Mouse (Mus musculus): Measurements from ENCODE around the gene Ran. TPM values are rescaled to one million over a fixed set of nuclear protein-coding genes. Genes with fewer than 3 reads are reported as not detected.

The Ran gene
- polyA plus RNA-seq, 1 experiment from 2014 or later, result 878 TPM

DNA sequence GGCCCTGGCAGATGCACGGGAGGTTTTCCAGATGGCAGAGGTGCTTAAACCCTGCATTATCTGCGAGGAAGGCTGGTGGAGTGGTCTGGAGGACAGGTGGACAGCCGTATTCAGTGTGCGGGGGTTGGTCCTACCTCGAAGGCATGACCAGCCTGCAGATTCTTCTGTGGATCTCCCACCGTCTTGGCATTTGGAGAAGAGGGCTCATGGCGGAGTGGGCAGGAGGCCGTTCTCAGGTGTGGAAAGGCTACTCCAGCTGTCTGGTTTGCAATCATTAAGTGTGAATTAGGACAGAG is 43.9 kb downstream of the Ran start:
- 46% methylated on average over 8 of the region's 8 CpGs for WGBS
- DNase-seq (ENCODE audit: low spot score), result no peak
- H3K9me3 ChIP-seq (ENCODE audit: control insufficient read depth, low read length), result no peaks in the 10 kb centered on the region
- H3K4me2 ChIP-seq, result no peak overlapping the region
- ATAC-seq (replicated peaks; ENCODE audit: low FRiP score), result no peak
- H3K27ac ChIP-seq (ENCODE audit: low read depth, low read length), result no peak overlapping the region
- H3K4me1 ChIP-seq (replicated peaks; ENCODE audit: control insufficient read depth, insufficient read depth, low read length), result no peaks in the 10 kb centered on the region
- no peak overlapping the region for H3K9ac ChIP-seq (ENCODE audit: low read depth, low read length)
- no peak overlapping the region for H3K4me3 ChIP-seq (ENCODE audit: low read depth, low read length)
- no peaks in the 10 kb centered on the region for H3K36me3 ChIP-seq (ENCODE audit: control insufficient read depth, insufficient read depth, low read length)
- no peaks in the 10 kb centered on the region; the same call in 1 of the 2 replicates for H3K27me3 ChIP-seq (replicated peaks; ENCODE audit: control insufficient read depth, insufficient read depth, low read length)

DNA sequence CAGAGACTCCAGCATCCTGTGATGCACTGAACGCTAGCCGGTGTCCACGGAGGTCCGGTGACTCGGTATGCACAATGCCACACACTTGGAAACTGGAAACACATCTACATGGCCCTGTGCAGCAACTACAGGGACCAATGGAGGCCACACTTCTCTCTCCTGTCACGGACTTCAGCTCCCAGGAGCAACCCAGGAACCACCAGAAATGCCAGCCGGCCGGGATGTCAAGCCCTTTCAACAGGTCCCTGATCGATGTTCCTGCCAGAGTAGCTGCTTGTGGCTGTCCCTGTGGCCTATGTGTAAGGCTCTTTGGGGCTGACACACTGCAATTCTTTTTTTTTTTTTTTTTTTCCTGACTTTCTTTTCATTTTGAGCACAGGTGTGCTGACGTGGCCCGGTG is 44.3 kb downstream of the Ran start:
- WGBS, result 69% methylated on average over 11 of the region's 11 CpGs
- DNase-seq (ENCODE audit: low spot score), result no peak
- no peak overlapping the region for H3K4me2 ChIP-seq
- H3K9me3 ChIP-seq (ENCODE audit: control insufficient read depth, low read length), result no peaks in the 10 kb centered on the region
- no peaks in the 10 kb centered on the region for H3K4me1 ChIP-seq (replicated peaks; ENCODE audit: control insufficient read depth, insufficient read depth, low read length)
- H3K36me3 ChIP-seq (ENCODE audit: control insufficient read depth, insufficient read depth, low read length), result no peaks in the 10 kb centered on the region
- ATAC-seq (replicated peaks; ENCODE audit: low FRiP score), result no peak
- H3K4me3 ChIP-seq (ENCODE audit: low read depth, low read length), result no peak overlapping the region
- no peak overlapping the region for H3K9ac ChIP-seq (ENCODE audit: low read depth, low read length)
- H3K27me3 ChIP-seq (replicated peaks; ENCODE audit: control insufficient read depth, insufficient read depth, low read length), result no peaks in the 10 kb centered on the region; the same call in 1 of the 2 replicates
- no peak overlapping the region for H3K27ac ChIP-seq (ENCODE audit: low read depth, low read length)

DNA sequence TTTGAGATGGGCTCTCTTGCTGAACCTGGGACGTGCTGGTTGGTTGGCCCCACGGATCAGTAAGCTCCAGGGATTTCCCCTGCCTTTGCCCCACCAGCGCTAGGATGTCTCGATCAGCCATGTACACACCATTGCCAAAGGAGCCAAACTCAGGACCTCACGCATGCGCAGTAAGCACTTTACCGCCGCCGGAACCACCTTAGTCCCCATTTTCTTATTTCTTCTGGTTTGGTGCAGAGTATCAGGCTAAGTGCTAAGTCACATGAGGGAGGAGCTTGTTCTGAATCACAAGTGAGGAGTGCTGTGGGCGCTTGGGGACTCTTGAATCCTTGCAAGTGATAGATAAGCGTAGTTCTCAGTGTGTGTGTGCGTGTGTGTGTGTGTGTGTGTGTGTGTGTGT is 45.4 kb downstream of the Ran start:
- no peak overlapping the region for H3K27ac ChIP-seq (ENCODE audit: low read depth, low read length)
- no peaks in the 10 kb centered on the region for H3K36me3 ChIP-seq (ENCODE audit: control insufficient read depth, insufficient read depth, low read length)
- H3K4me3 ChIP-seq (ENCODE audit: low read depth, low read length), result no peak overlapping the region
- no peak overlapping the region for H3K4me2 ChIP-seq
- no peaks in the 10 kb centered on the region; the same call in 1 of the 2 replicates for H3K27me3 ChIP-seq (replicated peaks; ENCODE audit: control insufficient read depth, insufficient read depth, low read length)
- no peak overlapping the region for H3K9ac ChIP-seq (ENCODE audit: low read depth, low read length)
- no peaks in the 10 kb centered on the region for H3K9me3 ChIP-seq (ENCODE audit: control insufficient read depth, low read length)
- WGBS, result 77% methylated on average over 12 of the region's 12 CpGs
- DNase-seq (ENCODE audit: low spot score) (no peak), ATAC-seq (replicated peaks; ENCODE audit: low FRiP score) (no peak; the same call in 1 of the 2 replicates)
- H3K4me1 ChIP-seq (replicated peaks; ENCODE audit: control insufficient read depth, insufficient read depth, low read length), result no peaks in the 10 kb centered on the region

DNA sequence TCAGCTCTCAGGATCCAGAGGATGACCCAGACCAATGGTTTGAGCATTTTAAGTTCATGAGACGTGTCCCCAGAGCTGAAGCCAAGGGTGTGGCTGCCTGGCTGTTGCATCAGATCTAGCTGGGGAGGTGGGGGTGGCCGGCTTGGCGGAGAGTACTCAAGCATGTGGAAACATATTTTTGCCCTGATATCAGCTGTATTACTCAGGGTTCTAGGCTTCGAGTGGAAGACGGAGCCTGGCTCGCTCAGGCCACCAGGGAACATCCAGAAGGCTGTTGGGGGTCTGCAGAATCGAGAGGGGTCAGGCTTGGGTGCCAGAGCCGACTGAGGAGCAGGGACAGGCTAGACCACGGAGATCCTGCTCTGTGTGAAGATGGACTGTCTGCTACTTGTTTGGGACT is 46.1 kb downstream of the Ran start:
- H3K4me2 ChIP-seq, result no peak overlapping the region
- H3K4me3 ChIP-seq (ENCODE audit: low read depth, low read length), result no peak overlapping the region
- no peaks in the 10 kb centered on the region for H3K9me3 ChIP-seq (ENCODE audit: control insufficient read depth, low read length)
- no peak overlapping the region for H3K27ac ChIP-seq (ENCODE audit: low read depth, low read length)
- no peaks in the 10 kb centered on the region; the same call in 1 of the 2 replicates for H3K27me3 ChIP-seq (replicated peaks; ENCODE audit: control insufficient read depth, insufficient read depth, low read length)
- 70% methylated on average over 9 of the region's 9 CpGs for WGBS
- H3K4me1 ChIP-seq (replicated peaks; ENCODE audit: control insufficient read depth, insufficient read depth, low read length), result no peaks in the 10 kb centered on the region
- ATAC-seq (replicated peaks; ENCODE audit: low FRiP score) (no peak), DNase-seq (ENCODE audit: low spot score) (no peak)
- H3K36me3 ChIP-seq (ENCODE audit: control insufficient read depth, insufficient read depth, low read length), result no peaks in the 10 kb centered on the region
- no peak overlapping the region for H3K9ac ChIP-seq (ENCODE audit: low read depth, low read length)

DNA sequence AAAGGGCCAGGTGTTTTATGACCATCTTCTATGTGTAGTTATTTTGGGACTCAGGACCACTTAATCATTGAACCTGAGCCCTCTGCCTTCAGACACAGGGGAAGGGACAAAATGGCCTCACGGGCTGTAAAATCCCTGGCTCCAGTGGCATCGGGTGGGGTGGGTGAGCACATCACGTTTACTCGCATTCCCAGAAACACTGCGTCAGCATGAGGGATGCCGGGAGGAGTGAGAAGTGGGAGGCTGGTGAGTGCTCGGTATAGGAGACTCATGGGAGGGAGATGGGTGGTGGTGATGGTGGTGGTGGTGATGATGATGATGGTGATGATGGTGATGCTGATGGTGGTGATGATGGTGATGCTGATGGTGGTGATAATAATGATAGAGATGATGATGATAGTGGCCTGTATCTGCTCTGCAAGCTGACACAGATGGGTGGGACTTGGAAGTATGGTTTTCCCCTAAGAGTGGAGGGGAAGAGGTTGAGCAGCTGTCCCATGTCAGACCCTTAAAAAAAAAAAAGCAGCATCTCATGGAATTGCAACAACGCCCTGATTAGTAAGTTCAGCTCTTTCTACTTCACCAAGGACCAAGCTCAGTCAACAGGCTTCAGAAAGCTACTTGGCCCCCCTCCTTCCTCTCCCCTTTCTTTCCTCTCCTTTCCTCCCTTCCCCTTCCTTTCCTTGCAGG is 46.8 kb downstream of the Ran start:
- Histone ChIP-seq H3K27me3 (replicated peaks; ENCODE audit: control insufficient read depth, insufficient read depth, low read length) (no peaks in the 10 kb centered on the region; the same call in 1 of the 2 replicates), H3K4me2 (no peak overlapping the region), H3K36me3 (ENCODE audit: control insufficient read depth, insufficient read depth, low read length) (no peaks in the 10 kb centered on the region), H3K9me3 (ENCODE audit: control insufficient read depth, low read length) (no peaks in the 10 kb centered on the region), H3K4me1 (replicated peaks; ENCODE audit: control insufficient read depth, insufficient read depth, low read length) (no peaks in the 10 kb centered on the region), H3K4me3 (ENCODE audit: low read depth, low read length) (no peak overlapping the region), H3K27ac (ENCODE audit: low read depth, low read length) (no peak overlapping the region), H3K9ac (ENCODE audit: low read depth, low read length) (no peak overlapping the region)
- WGBS, result 85% methylated on average over 8 of the region's 8 CpGs
- ATAC-seq (replicated peaks; ENCODE audit: low FRiP score) (no peak), DNase-seq (ENCODE audit: low spot score) (no peak)

DNA sequence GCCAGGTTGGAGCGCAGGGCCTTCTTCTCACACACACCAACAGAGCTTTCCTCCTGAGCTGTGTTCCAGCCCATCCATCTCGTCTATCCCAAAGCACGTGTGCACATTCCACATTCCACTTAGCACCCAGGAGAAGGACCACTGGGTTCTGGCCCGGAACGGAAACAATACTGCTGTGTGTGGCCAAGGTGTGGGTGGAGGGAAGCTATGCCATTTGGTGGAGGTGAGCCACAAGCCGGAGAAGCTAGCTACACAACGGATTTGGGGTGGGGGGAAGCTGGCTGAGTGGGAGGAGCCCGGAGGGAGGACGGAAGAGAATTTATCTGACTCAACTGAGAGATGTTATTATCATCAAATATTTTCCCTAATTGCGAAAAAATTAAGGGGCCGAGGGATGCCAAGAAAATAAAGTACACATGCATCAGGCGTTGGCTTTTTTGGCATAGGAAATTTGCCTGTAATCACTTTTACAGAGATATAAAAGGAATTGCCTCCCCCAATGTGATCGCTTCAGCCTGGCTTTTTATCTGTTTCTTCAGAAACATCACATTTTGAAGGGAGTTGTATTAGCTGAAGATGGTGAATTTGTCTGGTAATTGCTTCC is 47.5 kb downstream of the Ran start:
- H3K4me2 ChIP-seq, result no peak overlapping the region
- no peaks in the 10 kb centered on the region; the same call in 1 of the 2 replicates for H3K27me3 ChIP-seq (replicated peaks; ENCODE audit: control insufficient read depth, insufficient read depth, low read length)
- no peak overlapping the region for H3K4me3 ChIP-seq (ENCODE audit: low read depth, low read length)
- H3K27ac ChIP-seq (ENCODE audit: low read depth, low read length), result no peak overlapping the region
- ATAC-seq (replicated peaks; ENCODE audit: low FRiP score) (no peak), DNase-seq (ENCODE audit: low spot score) (no peak)
- H3K36me3 ChIP-seq (ENCODE audit: control insufficient read depth, insufficient read depth, low read length), result no peaks in the 10 kb centered on the region
- H3K4me1 ChIP-seq (replicated peaks; ENCODE audit: control insufficient read depth, insufficient read depth, low read length), result no peaks in the 10 kb centered on the region
- no peak overlapping the region for H3K9ac ChIP-seq (ENCODE audit: low read depth, low read length)
- 65% methylated on average over 13 of the region's 13 CpGs for WGBS
- no peaks in the 10 kb centered on the region for H3K9me3 ChIP-seq (ENCODE audit: control insufficient read depth, low read length)

DNA sequence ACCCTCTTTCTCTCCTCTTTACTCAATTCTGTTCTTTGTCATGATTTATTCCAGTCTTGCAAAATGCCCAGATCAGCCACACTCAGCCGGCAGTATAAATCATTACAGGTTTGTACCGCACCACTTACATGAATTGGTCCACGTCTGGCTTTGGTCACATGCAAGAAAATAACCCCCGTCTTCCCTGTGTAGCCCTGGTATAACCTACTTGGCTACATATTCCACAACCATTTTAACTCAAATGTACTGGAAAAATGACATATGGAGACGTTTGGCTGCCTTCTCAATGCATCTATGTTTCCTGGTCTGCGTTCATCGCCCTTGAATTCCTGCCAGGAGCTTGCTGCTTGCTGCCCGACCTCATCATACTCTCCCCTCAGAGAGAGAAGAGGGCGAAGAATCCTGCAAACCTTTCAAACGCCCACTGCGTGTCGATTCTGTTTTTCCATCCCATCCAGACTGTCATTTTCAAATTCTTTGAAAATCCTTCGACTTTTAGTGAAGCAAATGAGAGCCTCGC is 52.0 kb downstream of the Ran start:
- ATAC-seq (replicated peaks; ENCODE audit: low FRiP score), result no peak
- no peaks in the 10 kb centered on the region for H3K36me3 ChIP-seq (ENCODE audit: control insufficient read depth, insufficient read depth, low read length)
- no peak for DNase-seq (ENCODE audit: low spot score)
- no peaks in the 10 kb centered on the region for H3K4me1 ChIP-seq (replicated peaks; ENCODE audit: control insufficient read depth, insufficient read depth, low read length)
- H3K9ac ChIP-seq (ENCODE audit: low read depth, low read length), result no peak overlapping the region
- no peak overlapping the region for H3K4me2 ChIP-seq
- H3K9me3 ChIP-seq (ENCODE audit: control insufficient read depth, low read length), result no peaks in the 10 kb centered on the region
- no peak overlapping the region for H3K27ac ChIP-seq (ENCODE audit: low read depth, low read length)
- no peaks in the 10 kb centered on the region for H3K27me3 ChIP-seq (replicated peaks; ENCODE audit: control insufficient read depth, insufficient read depth, low read length)
- 76% methylated on average over 14 of the region's 14 CpGs for WGBS
- H3K4me3 ChIP-seq (ENCODE audit: low read depth, low read length), result no peak overlapping the region

DNA sequence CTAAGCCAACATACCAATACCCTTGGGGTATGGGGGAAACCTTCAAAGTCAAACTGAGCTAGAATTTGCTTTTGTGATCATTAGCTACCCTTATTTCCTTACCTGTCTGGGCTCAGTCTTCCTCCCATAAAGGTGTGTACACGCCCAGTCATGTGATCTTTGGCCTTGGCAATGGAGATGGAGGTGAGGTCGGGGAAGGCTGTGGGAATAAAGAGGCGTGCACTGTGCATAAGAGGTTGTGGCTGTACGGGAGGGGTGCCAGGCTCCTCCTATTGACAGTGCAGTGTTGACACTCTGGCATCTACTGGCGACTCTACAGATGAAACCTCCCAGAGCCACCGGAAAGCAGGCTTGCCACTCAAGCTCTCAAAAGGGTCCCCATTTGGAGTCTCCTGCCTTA is 53.5 kb downstream of the Ran start:
- H3K9me3 ChIP-seq (ENCODE audit: control insufficient read depth, low read length), result no peaks in the 10 kb centered on the region
- no peak overlapping the region for H3K4me2 ChIP-seq
- WGBS, result 63% methylated on average over 6 of the region's 6 CpGs
- no peak overlapping the region for H3K9ac ChIP-seq (ENCODE audit: low read depth, low read length)
- H3K27me3 ChIP-seq (replicated peaks; ENCODE audit: control insufficient read depth, insufficient read depth, low read length), result no peaks in the 10 kb centered on the region
- H3K36me3 ChIP-seq (ENCODE audit: control insufficient read depth, insufficient read depth, low read length), result no peaks in the 10 kb centered on the region
- no peak for ATAC-seq (replicated peaks; ENCODE audit: low FRiP score)
- H3K27ac ChIP-seq (ENCODE audit: low read depth, low read length), result no peak overlapping the region
- no peak overlapping the region for H3K4me3 ChIP-seq (ENCODE audit: low read depth, low read length)
- DNase-seq (ENCODE audit: low spot score), result no peak
- no peaks in the 10 kb centered on the region for H3K4me1 ChIP-seq (replicated peaks; ENCODE audit: control insufficient read depth, insufficient read depth, low read length)
